Mouse (Mus musculus): ENCODE measurements around the gene Tnfsfm13. TPM values are rescaled to one million over a fixed set of nuclear protein-coding genes. Genes with fewer than 3 reads are reported as not detected.

Gene Tnfsfm13
- polyA plus RNA-seq, 1 experiment: 3.0 TPM

DNA sequence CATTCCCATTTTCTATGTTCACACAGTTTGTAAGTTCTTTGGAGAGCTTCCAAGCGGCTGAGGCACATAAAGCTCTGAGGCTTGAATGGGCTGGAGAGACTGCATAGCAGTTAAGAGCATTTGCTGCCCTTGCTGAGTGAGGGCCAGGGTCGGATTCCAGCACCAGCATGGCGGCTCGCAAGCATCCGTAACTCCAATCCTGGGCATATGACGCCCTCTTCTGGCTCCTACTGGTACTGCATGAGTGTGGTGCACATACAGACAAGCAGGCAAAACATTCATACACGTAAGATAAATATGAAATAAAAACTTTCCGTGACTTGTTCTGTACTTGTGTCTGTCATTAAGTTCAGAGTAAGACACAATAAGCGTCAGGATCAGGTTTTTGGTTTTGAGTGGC lies 19.6 kb upstream of the Tnfsfm13 start:
- H3K27ac ChIP-seq (ENCODE audit: insufficient read depth, low read length): peak overlapping the region; percentile 82
- peaks cover 3% of the 10 kb centered on the region; the same call in 1 of the 2 replicates for H3K4me1 ChIP-seq (ENCODE audit: control insufficient read depth, insufficient read depth, low read length)
- no peak overlapping the region for H3K4me3 ChIP-seq (ENCODE audit: insufficient read depth, low read length)
- TF ChIP-seq CTCF (IDR thresholded peaks at IDR 0.05; ENCODE audit: borderline replicate concordance, insufficient read depth, low read length): peak; percentile 43; the same call in 1 of the 2 replicates
- TF ChIP-seq POLR2A (IDR thresholded peaks at IDR 0.05; ENCODE audit: low read depth, low read length): no peak

DNA sequence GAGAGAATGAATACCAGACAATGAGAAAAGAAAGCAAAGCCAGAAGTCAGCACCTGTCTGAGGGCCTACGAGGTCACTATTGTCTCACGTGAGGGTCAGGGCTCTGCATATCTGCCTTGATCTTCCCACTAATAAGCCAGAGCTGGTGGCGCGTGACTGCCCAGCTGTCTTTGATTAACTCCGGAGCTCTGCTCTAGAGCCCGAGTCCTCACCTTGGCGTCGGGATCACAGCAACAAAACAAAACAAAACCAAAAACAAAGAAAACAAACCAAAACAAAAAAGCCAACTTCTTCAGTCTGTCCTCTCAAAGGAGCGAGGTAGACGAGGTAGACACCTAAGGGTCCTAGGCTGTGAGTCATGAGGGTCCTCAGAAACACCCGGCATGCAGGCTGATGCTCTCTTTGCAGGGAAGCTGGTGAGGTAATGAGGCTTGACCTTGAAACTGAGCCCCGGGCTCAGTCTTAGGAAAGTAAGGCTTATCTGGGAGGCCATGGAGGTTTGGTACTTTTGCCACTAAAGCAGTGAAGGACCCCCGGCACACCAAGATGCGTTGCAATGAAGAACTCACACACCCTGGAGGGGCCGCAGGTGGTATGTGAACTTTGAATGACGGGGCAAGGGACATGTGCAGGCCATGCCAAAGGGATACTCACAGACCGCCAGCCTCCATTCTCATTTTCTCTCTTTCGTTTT lies 18.9 kb upstream of the Tnfsfm13 start:
- H3K27ac ChIP-seq (ENCODE audit: insufficient read depth, low read length): no peak overlapping the region
- no peak for TF ChIP-seq POLR2A (IDR thresholded peaks at IDR 0.05; ENCODE audit: low read depth, low read length)
- H3K4me1 ChIP-seq (ENCODE audit: control insufficient read depth, insufficient read depth, low read length): peaks cover 3% of the 10 kb centered on the region; the same call in 1 of the 2 replicates
- no peak overlapping the region for H3K4me3 ChIP-seq (ENCODE audit: insufficient read depth, low read length)

DNA sequence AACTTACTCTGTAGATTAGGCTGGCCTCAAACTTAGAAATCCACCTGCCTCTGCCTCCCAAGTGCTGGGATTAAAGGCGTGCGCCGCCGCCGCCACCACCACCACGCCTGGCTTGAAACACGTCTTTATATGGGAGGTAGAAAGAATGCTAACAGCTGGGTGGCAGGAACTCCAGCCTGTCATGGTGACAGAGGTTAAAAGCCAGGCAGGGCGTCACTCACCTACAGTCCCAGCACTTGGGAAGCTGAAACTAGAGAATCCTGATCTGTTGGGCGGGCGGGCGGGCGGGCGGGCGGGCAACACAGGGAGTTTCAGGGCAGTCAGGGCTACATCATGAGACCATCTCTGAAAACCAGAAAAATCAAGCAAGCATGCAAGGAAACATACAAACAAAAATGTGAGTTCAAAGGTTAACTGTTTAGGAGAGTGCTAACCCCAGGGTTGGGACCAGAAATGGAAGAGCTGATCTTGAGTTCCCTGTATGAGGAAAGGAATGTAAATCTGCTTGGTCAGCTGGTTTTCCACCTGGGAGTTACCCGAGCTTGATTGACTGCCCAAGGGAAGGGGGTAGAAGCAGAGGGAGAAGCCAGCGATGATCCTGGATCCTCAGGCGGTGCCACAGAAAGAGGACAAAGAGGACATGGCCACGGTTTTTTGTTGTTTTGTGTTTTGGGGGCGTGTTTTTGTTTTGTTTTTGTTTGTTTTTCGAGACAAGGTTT lies 17.2 kb upstream of the Tnfsfm13 start:
- Histone ChIP-seq H3K27ac (ENCODE audit: insufficient read depth, low read length) (no peak overlapping the region), H3K4me3 (ENCODE audit: insufficient read depth, low read length) (no peak overlapping the region), H3K4me1 (ENCODE audit: control insufficient read depth, insufficient read depth, low read length) (peaks cover 3% of the 10 kb centered on the region; the same call in 1 of the 2 replicates)
- no peak for TF ChIP-seq POLR2A (IDR thresholded peaks at IDR 0.05; ENCODE audit: low read depth, low read length)
- no peak for TF ChIP-seq CTCF (IDR thresholded peaks at IDR 0.05; ENCODE audit: borderline replicate concordance, insufficient read depth, low read length)

DNA sequence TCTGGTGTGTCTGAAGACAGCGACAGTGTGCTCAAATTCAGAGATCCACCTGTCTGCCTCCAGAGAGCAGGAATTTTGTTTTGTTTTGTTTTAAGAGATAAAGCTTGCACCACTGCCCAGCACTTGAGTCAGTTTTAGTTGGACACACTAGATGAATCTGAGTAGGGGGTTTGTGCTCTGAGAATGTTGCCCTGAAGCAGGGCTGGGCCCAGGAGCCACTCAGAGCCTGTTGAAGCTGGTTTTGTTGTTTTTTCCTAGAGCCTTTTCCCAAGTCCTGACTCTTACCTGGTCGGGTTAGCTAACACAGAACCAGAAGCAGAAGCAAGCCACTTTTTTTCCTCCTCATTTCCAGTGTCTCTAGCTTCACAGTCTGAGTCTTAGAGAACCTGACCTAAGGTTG lies 15.2 kb upstream of the Tnfsfm13 start:
- Histone ChIP-seq H3K4me3 (ENCODE audit: insufficient read depth, low read length) (no peak overlapping the region), H3K4me1 (ENCODE audit: control insufficient read depth, insufficient read depth, low read length) (peaks cover under 1% of the 10 kb centered on the region; the same call in 1 of the 2 replicates), H3K27ac (ENCODE audit: insufficient read depth, low read length) (no peak overlapping the region)
- TF ChIP-seq CTCF (IDR thresholded peaks at IDR 0.05; ENCODE audit: borderline replicate concordance, insufficient read depth, low read length) (no peak), POLR2A (IDR thresholded peaks at IDR 0.05; ENCODE audit: low read depth, low read length) (no peak)

DNA sequence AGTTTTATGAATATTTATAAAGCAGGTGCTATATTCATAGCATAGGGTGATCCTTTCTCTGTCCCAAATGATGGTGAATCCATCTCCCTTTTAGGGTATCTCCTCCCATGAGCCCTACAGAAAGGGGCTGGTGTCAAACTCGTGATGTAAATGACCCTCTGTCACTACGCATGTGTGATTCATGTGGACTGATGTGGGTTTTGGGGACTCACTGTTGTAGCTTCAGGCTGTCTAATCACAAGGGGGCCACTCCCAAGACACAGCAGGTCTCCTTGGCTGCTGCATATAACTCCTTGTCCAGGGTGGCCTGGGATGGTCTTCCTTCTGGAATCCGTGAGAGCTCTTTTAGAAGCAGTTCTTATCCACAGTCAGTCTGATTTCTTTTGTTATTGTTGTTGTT lies 14.6 kb upstream of the Tnfsfm13 start:
- no peak for TF ChIP-seq CTCF (IDR thresholded peaks at IDR 0.05; ENCODE audit: borderline replicate concordance, insufficient read depth, low read length)
- TF ChIP-seq POLR2A (IDR thresholded peaks at IDR 0.05; ENCODE audit: low read depth, low read length): no peak
- no peak overlapping the region for H3K27ac ChIP-seq (ENCODE audit: insufficient read depth, low read length)
- H3K4me3 ChIP-seq (ENCODE audit: insufficient read depth, low read length): no peak overlapping the region
- H3K4me1 ChIP-seq (ENCODE audit: control insufficient read depth, insufficient read depth, low read length): no peaks in the 10 kb centered on the region

DNA sequence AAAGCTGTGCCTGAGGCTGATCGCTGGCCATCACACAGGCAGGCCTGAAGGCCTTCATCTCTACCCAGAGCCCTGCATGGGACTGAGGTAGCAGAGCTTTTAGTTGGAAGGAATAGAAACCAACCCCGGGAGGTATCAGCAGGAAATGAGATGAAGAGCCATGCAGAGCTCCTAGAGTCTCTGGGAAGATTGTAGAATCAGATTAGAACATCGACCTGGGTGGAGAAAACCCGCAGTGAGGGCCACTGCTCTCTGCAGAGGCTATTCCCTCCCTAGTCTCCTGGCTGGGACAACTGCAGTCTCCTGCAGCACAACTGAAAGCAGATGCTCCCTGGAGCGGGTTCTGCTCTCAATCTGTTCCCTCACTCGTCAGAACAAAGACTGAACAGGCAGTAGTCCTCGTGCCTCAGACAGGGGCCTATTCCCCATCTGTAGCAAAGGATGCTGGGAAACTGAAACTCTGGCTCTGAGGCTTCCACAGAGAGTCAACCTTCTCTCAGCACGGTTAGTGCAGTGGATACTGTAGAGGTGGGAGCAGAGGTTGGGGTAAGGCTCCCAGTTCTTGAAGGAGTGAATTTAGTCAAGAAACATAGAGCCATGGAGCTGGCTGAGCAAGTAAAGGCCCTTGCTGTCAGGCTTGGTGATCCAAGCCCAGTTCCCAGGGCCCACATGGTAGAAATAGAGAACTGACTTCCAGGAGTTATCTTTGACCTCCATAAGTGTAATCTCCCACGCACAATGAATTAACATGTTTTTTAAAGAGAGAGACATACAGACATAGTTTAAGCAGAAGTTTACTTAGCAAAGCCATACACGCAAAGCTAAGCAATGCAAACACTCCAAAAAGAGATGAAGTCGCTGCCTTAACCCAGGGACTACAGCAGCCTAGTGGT lies 13.9 kb upstream of the Tnfsfm13 start:
- no peak for TF ChIP-seq CTCF (IDR thresholded peaks at IDR 0.05; ENCODE audit: borderline replicate concordance, insufficient read depth, low read length)
- TF ChIP-seq POLR2A (IDR thresholded peaks at IDR 0.05; ENCODE audit: low read depth, low read length): no peak
- no peaks in the 10 kb centered on the region for H3K4me1 ChIP-seq (ENCODE audit: control insufficient read depth, insufficient read depth, low read length)
- no peak overlapping the region for H3K4me3 ChIP-seq (ENCODE audit: insufficient read depth, low read length)
- H3K27ac ChIP-seq (ENCODE audit: insufficient read depth, low read length): no peak overlapping the region

DNA sequence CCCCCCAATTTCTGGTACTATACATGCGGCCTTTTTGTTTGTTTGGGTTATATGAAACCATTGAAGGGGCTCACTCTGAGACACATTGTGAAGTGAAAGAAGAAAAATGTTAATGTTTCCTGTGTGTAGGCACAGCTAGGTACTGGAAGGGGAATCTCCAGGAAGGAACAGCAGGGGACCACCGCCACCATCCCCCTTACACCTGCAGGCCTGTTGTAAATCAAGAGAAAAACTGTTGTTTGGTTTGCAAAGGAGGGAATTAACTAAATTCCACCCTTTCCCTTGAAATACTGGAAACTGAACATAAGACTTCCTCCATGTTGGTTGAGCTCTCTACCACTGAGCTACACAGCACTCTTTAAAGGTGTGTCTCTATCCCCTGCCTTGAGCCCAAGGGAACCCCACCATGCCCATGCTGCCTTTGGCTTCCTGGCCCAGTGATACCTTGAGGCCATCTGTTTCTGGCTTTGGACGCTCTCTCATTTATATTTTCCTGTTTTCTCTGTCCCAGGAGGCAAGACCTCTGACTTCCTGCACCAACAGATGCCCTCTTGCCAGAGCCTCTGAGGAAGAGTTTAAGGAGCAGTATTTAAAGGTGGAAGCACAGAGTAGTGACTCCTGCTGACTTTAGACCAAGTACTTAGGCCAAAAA lies 12.8 kb upstream of the Tnfsfm13 start:
- TF ChIP-seq POLR2A (IDR thresholded peaks at IDR 0.05; ENCODE audit: low read depth, low read length) (no peak), CTCF (IDR thresholded peaks at IDR 0.05; ENCODE audit: borderline replicate concordance, insufficient read depth, low read length) (no peak)
- H3K4me3 ChIP-seq (ENCODE audit: insufficient read depth, low read length): no peak overlapping the region
- no peaks in the 10 kb centered on the region for H3K4me1 ChIP-seq (ENCODE audit: control insufficient read depth, insufficient read depth, low read length)
- H3K27ac ChIP-seq (ENCODE audit: insufficient read depth, low read length): no peak overlapping the region

DNA sequence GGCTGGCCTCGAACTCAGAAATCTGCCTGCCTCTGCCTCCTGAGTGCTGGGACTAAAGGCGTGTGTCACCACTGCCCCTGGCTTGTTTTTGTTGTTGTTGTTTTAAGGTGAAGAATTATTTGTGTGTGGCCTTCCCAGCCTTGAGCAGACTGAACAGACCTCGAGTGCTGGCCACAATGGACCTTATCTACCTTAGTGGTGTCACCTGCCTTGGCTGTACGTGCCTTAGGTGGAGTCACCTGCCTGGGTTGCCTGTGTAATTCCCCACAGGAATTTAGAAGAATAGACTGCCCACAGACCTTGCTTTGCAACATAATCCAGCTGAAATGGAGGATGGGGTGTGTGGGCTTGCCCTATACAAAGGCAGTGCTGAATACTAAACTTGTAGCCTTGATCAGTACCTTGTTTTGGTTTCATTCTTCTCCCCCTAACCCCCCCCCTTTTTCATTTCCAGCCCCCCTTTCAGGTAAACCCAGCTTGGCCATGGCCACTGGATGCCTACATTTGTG lies 12.0 kb upstream of the Tnfsfm13 start:
- no peak for TF ChIP-seq POLR2A (IDR thresholded peaks at IDR 0.05; ENCODE audit: low read depth, low read length)
- H3K4me1 ChIP-seq (ENCODE audit: control insufficient read depth, insufficient read depth, low read length): no peaks in the 10 kb centered on the region
- H3K4me3 ChIP-seq (ENCODE audit: insufficient read depth, low read length): no peak overlapping the region
- no peak overlapping the region for H3K27ac ChIP-seq (ENCODE audit: insufficient read depth, low read length)

DNA sequence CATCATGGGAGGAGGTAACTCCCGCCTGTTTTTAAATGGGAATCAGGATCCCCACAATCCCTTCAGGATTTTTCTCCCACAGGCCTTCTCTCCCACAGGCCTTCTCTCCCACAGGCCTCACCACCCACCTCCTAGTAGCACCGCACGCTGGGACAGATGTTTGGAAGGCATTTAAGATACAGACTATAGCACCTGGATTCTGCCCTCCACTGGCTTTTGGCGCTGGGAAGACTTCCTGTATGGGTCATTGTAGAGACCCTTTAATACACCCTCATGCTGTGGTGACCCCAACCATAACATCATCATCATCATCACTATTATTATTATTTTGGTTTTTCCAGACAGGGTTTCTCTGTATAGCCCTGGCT lies 11.6 kb upstream of the Tnfsfm13 start:
- no peak overlapping the region for H3K4me3 ChIP-seq (ENCODE audit: insufficient read depth, low read length)
- no peak for TF ChIP-seq POLR2A (IDR thresholded peaks at IDR 0.05; ENCODE audit: low read depth, low read length)
- TF ChIP-seq CTCF (IDR thresholded peaks at IDR 0.05; ENCODE audit: borderline replicate concordance, insufficient read depth, low read length): no peak
- no peaks in the 10 kb centered on the region for H3K4me1 ChIP-seq (ENCODE audit: control insufficient read depth, insufficient read depth, low read length)
- H3K27ac ChIP-seq (ENCODE audit: insufficient read depth, low read length): no peak overlapping the region
